Comparison of ENCODE assay signal across 8 mouse cellular contexts in genomic region chr19:7267781-7268721, GRCm38 (mm10). TPM values are rescaled to one million over a fixed set of nuclear protein-coding genes. Genes with fewer than 3 reads are reported as not detected.
DNase-seq lines count a peak whose midpoint lies in the region; ATAC-seq and TF ChIP-seq lines count a peak whose summit lies in the region.

No protein-coding gene starts in this region.

- TF ChIP-seq CTCF in liver, adult 2 months (IDR thresholded peaks at IDR 0.05; ENCODE audit: low read depth, low read length), result no peak

- peak overlapping the region; percentile 69 for H3K4me3 ChIP-seq in liver, adult 2 months (ENCODE audit: insufficient read depth, low read depth, low read length)
- peak overlapping the region; percentile 71 for H3K4me3 ChIP-seq in stomach, embryonic 15.5 days (replicated peaks)

- H3K9me3 ChIP-seq in stomach, embryonic 15.5 days, result no peaks in the 10 kb centered on the region

- H3K27ac ChIP-seq in liver, adult 2 months (replicated peaks; ENCODE audit: insufficient read depth, low read depth, low read length), result no peak overlapping the region
- peak overlapping the region; percentile 88 for H3K27ac ChIP-seq in stomach, embryonic 15.5 days

- peak overlapping the region; percentile 80 for H3K4me2 ChIP-seq in stomach, embryonic 15.5 days

- WGBS in liver, adult 2 months, result 2% methylated on average over 82 of the region's 97 CpGs
- under 1% methylated on average over 85 of the region's 97 CpGs for WGBS in stomach, embryonic 15.5 days

- H3K4me1 ChIP-seq in liver, adult 2 months (ENCODE audit: control insufficient read depth, insufficient read depth, low read length), result peaks cover 4% of the 10 kb centered on the region; the same call in 1 of the 2 replicates
- peaks cover 51% of the 10 kb centered on the region for H3K4me1 ChIP-seq in stomach, embryonic 15.5 days

- H3K36me3 ChIP-seq in liver, adult 2 months (ENCODE audit: control insufficient read depth, insufficient read depth, low read length), result no peaks in the 10 kb centered on the region
- H3K36me3 ChIP-seq in stomach, embryonic 15.5 days, result 0 out of 2 replicates have a peak, but pooled peaks cover 10% of the 10 kb centered on the region

- peak; percentile 28; the same call in 1 of the 2 replicates for ATAC-seq in monocyte, adult 5-6 weeks (replicated peaks; ENCODE audit: insufficient number of reproducible peaks, low FRiP score, low TSS enrichment, poor library complexity, severe bottlenecking)
- peak; percentile 62 for ATAC-seq in stomach, embryonic 15.5 days (ENCODE audit: insufficient read depth, low FRiP score, low read depth)

- no peaks in the 10 kb centered on the region for H3K79me2 ChIP-seq in liver, adult 2 months (ENCODE audit: control insufficient read depth, insufficient read depth, low read length)

- DNase-seq in spleen, adult 18-20 months, result peak; percentile 73 to 79
- DNase-seq in spleen, adult 12 weeks (ENCODE audit: low spot score), result no peak
- DNase-seq in embryo, embryonic 10.5 days (ENCODE audit: low spot score), result peak; percentile 91
- peak; percentile 85 to 91 for DNase-seq in heart, adult 18-20 months
- peak; percentile 68 for DNase-seq in kidney, adult 11 months
- peak; percentile 16 for DNase-seq in liver, adult 2 months (ENCODE audit: extremely low read depth, low read depth, low spot score)

- TF ChIP-seq POLR2A in liver, adult 2 months (IDR thresholded peaks at IDR 0.05; ENCODE audit: extremely low read depth, insufficient read depth, low read length), result no peak

- peak overlapping the region; percentile 75 for H3K9ac ChIP-seq in liver, adult 2 months (ENCODE audit: low read depth, low read length)
- peak overlapping the region; percentile 64 for H3K9ac ChIP-seq in stomach, embryonic 15.5 days

- peaks cover 4% of the 10 kb centered on the region; the same call in 1 of the 2 replicates for H3K27me3 ChIP-seq in liver, adult 2 months (ENCODE audit: control insufficient read depth, insufficient read depth, low read length)
- no peaks in the 10 kb centered on the region for H3K27me3 ChIP-seq in stomach, embryonic 15.5 days (replicated peaks)

RNA-seq across cellular contexts. Expression of gene Rcor2, which starts 0.9 kb away (rescaled TPM):
- 1 to 10 TPM; 4.0 to 6.5 TPM for total RNA-seq in heart, adult 18-20 months (2021)
- total RNA-seq in liver, adult 2 months (2014; rRNA removed), result 0.13 and 0.55 TPM in 2 replicates
- polyA plus RNA-seq in liver, adult 2 months (2012; rRNA removed), result 0.10 and 0.57 TPM in 2 replicates
- total RNA-seq in monocyte, adult 5-6 weeks (2017), result not detected in 3 replicates
- 13.4 and 15.0 TPM in 2 replicates for polyA plus RNA-seq in stomach, embryonic 15.5 days (2015; fragmentation: Nextera tagmentation; extraction: Ambion mirVana)

RNA-seq across cellular contexts. Expression of gene Naa40, which starts 27.1 kb away (rescaled TPM):
- 10 to 100 TPM; 14.2 to 14.9 TPM for total RNA-seq in heart, adult 18-20 months (2021)
- total RNA-seq in liver, adult 2 months (2014; rRNA removed), result 5.3 and 7.1 TPM in 2 replicates
- 6.1 and 9.7 TPM in 2 replicates for polyA plus RNA-seq in liver, adult 2 months (2012; rRNA removed)
- total RNA-seq in monocyte, adult 5-6 weeks (2017), result 14.9 to 17.6 TPM (median 17.5 TPM) in 3 replicates
- 47.0 and 51.6 TPM in 2 replicates for polyA plus RNA-seq in stomach, embryonic 15.5 days (2015; fragmentation: Nextera tagmentation; extraction: Ambion mirVana)

RNA-seq across cellular contexts. Expression of gene Cox8a, which starts 50.6 kb away (rescaled TPM):
- 100 to 1,000 TPM; 344 to 429 TPM for total RNA-seq in heart, adult 18-20 months (2021)
- 252 and 362 TPM in 2 replicates for total RNA-seq in liver, adult 2 months (2014; rRNA removed)
- polyA plus RNA-seq in liver, adult 2 months (2012; rRNA removed), result 1,697 and 1,918 TPM in 2 replicates
- 236 to 274 TPM (median 246 TPM) in 3 replicates for total RNA-seq in monocyte, adult 5-6 weeks (2017)
- polyA plus RNA-seq in stomach, embryonic 15.5 days (2015; fragmentation: Nextera tagmentation; extraction: Ambion mirVana), result 988 and 1,377 TPM in 2 replicates
